Mouse (Mus musculus): ENCODE measurements around the gene Slc25a36. TPM values are rescaled to one million over a fixed set of nuclear protein-coding genes. Genes with fewer than 3 reads are reported as not detected.

The Slc25a36 gene
- total RNA-seq, 2 experiments from 2014 or later, result 45.3 to 63.2 TPM

DNA sequence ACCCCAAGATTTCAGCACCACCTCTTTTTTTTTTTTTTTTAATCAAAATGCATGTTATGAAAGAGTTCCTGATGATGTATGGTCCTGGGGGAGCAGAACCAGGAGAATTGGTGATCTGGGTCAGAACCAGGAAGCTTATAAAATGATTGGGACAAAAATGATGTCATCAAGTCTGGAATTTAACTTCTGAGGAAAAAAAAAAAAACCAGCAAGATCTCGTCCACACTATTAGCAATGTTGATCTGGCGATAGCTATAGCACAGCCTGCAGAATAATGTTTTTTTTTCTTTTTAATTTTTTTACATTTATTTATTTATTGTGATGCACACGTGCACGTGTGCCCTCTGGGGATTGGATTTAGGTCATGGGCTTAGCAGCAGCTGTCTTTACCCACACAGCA, 64.7 kb downstream of the Slc25a36 start:
- DNase-seq, result no peak

GRCm38 (mm10) chr9:97041633-97042032, 69.3 kb downstream of the Slc25a36 start:
- DNase-seq, result no peak

DNA sequence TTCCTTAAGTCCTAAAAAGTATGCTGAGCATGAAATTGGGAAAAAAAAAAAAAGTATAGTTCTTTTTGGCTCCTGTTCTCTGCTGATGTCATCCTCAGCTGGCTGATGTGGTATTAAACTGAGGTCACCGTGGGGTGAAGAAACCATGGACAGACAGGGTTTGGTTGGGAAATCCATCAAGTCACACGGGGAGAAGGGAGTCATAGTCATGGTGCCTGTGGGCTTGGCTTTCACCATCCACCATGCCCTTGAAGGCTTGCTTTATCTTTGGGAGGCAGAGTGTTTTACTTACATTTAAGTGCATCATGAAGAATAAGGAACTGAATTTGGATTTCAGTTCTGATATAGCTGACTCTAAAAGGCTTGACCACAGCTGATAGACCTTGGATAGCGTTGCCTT, 72.9 kb downstream of the Slc25a36 start:
- no peak for DNase-seq

GRCm38 (mm10) chr9:97036656-97037055, 74.3 kb downstream of the Slc25a36 start:
- DNase-seq, result no peak

DNA sequence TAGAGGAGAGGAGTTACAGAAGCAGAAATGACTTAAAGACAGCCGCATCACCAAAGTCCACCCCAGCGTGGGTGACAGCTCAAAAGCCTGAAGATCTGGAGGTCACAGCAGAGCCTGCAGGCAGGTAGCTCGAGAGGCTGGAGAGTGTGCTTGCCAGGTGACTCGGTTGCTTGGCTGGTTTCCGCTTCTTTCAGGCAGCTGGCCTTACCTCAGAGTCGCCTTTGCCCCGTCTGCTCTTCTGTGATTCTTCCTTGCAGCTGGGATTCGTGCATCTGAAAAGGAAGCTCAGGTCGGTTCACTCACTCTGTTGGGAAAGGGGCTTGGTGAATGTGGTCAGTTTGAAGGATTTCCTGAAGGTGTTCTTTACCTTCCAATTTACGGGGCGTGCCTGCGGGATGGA, 83.6 kb downstream of the Slc25a36 start:
- DNase-seq, result no peak

GRCm38 (mm10) chr9:97026006-97026405, 85.0 kb downstream of the Slc25a36 start:
- no peak for DNase-seq

Other genes with a start within 250 kb of the Slc25a36 start
- gene Pxylp1, start 218.5 kb downstream of the Slc25a36 start, total RNA-seq (2021), result 1 to 10 TPM; 4.5 to 7.4 TPM
- gene Spsb4, start 92.3 kb downstream of the Slc25a36 start, total RNA-seq (2021), result 1 to 10 TPM; 5.6 to 7.8 TPM